Mouse (Mus musculus): ENCODE results near the gene Sfpq.

DNA sequence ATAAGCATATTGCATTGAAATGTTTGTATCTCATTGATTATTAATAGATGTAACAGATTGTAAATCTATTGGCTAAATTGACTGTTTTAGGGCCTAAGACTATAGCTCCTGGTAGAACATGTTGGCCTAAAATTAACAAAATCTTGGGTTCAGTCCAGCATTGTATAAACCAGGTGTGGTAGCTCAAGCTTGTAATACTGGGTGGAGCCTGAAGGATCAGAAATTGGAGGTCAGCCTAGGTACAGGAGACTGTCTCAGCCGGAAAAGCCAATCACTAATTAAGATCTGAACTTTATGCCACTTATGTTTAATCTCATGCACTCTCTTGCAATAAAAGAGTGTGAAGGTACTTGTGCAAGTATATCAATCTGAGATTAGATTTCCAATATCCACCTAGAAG, 64.6 kb downstream of the Sfpq start:
- TF ChIP-seq GATA1 (IDR thresholded peaks at IDR 0.05; ENCODE audit: low read length) (no peak), TAL1 (IDR thresholded peaks at IDR 0.05; ENCODE audit: low read length) (no peak)
